Mouse (Mus musculus) thymus, postnatal 4 days (tissue): ENCODE results near the gene Arfip1.

Experiments used
- DNase-seq: peaks from one replicate; pipeline ENCODE4 v3.0.0; 2021

Gene Arfip1

DNA sequence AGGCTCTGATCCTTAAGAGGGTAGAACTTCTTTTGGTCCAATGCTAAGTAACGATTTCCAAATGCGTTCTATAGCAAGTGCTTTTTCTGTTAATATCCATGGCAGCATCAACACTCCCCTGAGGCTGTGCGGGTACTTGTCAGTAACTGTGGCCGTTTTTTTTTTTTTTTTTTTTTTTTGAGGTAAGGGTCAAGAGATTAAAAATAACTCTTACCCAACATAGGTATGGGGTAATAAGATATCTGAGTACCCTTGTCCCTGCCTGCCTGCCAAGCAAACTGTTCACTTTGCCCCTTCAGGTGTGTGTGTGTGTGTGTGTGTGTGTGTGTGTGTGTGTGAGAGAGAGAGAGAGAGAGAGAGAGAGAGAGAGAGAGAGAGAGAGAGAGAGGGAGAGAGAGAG lies 98.1 kb downstream of the Arfip1 start:
- no peak for DNase-seq

DNA sequence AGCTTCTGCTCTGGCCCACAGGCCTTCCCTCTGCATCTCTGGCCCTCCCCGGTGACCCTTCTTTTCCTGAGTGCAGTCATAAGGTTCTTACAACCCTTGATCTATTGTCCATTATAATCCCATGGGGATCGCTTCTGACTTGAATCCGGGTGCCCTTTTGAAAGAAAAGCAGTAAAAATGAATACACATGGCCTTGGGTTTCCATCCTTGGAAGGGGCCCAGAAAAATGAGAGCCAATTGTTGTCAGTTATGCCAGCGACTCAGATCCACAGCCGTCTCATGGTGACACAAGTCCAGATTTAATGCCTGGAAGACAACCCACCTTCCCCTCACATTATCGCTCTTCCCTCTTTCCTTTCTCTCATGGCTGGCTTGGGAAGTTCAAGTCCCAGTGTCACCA lies 100.3 kb downstream of the Arfip1 start:
- DNase-seq, result no peak

- peak; percentile 19 for DNase-seq
Observed at GRCm38 (mm10) chr3:84481104-84481503, 101.3 kb downstream of the Arfip1 start.

DNA sequence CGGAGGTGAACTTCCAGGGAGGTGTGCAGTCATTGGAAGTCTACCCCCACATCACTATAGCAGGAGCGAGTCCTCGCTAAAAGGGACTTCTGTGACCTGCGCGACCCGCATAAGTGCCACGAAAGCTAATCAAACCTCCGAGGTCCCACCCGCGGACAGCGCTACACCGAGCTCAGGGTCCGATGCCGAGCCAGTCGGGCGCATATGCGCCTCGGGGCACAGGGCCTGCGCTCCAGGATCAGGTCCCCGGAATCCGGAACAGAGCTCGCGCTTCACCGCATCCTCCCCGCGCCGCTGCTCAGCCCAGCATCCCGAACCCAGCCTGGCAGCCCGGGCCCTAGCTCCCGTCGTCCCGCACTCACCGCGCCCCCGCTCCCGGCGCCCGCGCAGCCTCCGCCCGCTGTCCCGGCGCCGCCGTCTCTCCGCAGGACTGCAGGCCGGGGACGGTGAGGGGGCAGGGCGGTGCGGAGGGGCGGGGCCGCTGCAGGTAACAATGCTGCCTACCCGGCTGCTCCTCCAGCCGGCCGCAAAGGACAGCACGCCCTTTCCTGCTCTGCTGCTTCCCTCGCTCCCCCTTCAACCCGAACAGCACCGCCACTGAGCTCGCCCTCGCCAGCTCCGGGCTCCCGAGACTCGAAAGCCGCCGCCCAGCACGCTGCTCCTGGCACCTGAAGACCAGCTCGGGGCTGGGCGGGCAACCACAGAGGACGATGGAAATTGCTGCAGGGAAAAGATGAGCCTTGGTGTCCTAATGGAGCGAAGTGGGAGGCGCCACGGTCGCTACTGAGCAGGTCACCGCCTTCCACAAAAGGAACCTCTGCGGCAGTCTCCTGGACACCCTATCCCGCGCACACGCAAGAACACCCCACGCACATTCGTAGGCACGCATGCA lies 102.2 kb downstream of the Arfip1 start, which contains the start of gene Fhdc1:
Gene Fhdc1, minus strand, starts transcription at position 424 of the 892 bp plus-strand sequence.
- peak; percentile 59 for DNase-seq

- peak; percentile 21 for DNase-seq
Observed at GRCm38 (mm10) chr3:84479293-84480005, 103.0 kb downstream of the Arfip1 start.

- no peak for DNase-seq
Observed at GRCm38 (mm10) chr3:84478896-84479292, 103.5 kb downstream of the Arfip1 start.

GRCm38 (mm10) chr3:84478195-84478594 lies 104.2 kb downstream of the Arfip1 start:
- no peak for DNase-seq

GRCm38 (mm10) chr3:84477498-84477897 lies 104.9 kb downstream of the Arfip1 start:
- no peak for DNase-seq

DNA sequence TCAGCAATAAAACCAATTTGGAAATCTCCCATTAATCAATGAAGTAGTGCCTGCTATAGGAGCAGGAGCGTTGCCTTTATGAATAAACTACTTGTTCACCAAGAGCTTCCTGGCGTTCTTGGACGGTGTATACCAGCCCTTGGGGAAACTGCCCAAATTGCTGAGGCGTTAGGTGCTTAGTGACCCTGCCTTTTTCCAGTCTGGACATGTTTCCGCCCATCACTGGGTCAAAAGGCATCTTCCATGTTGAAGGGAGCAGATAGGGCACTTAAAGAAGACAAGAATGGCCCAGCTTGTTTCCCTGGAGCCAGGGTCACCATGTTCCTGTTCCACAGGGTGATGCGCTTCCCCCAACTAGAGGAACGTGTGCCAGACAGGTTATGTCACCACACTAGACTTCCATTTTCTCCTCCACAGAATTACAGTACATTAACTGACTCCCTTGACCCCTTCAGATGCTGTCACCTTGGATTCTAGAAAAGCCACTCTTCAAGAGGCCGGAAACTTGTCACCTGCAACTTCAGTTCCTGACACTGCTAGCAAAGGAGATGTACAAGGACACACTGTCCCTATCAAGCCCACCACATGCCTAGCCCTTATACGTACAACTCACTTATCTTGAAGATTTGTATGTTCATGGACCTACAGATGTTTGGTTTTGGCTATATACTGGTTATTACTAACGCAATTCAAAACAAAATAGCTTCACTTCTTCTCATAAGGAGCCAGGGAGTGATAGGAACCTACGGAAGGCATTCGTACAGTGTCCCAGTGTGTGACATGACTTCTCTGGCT lies 107.2 kb downstream of the Arfip1 start:
- DNase-seq, result no peak

- DNase-seq, result no peak
Observed at GRCm38 (mm10) chr3:84474398-84474797, 108.0 kb downstream of the Arfip1 start.

DNA sequence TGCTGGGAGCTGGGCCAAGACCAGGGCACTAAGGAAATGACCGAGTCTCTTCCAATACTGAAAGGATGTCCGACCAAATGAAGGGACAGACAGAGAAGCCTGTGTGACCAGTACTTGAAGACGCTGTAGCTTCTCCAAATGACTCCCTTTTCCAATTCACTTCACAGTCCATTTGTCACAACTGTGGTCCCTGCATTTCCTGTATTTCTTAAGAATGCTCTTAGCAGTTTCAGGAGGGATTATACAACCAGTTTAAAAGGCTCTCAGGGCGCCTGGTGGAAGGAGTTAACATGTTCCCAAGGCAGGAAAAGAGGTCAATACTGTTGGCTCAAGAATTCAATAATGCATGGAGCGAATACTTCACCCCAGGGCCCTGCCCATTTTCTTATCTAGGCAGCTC lies 109.5 kb downstream of the Arfip1 start:
- DNase-seq, result no peak

DNA sequence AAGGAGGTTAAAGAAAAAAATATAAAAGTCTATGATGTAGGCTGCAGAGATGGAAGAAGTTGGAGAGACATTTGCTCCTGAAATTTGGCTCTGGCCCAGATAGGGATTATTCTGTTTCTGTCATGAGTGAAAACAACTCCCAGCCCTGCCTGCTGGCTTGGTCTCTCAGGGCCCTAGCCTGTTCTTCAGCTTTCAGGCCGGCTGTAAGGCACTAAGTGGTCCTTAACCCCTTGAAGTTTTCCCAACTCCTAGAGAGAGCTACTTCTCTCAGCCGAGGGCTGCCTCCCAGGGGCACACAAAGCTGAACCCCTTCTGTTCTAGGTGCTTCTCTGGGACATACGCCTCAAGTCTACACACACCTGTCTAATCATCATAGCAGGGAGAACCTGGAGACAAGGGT lies 109.9 kb downstream of the Arfip1 start:
- no peak for DNase-seq

GRCm38 (mm10) chr3:84471146-84471545 lies 111.3 kb downstream of the Arfip1 start:
- no peak for DNase-seq

DNA sequence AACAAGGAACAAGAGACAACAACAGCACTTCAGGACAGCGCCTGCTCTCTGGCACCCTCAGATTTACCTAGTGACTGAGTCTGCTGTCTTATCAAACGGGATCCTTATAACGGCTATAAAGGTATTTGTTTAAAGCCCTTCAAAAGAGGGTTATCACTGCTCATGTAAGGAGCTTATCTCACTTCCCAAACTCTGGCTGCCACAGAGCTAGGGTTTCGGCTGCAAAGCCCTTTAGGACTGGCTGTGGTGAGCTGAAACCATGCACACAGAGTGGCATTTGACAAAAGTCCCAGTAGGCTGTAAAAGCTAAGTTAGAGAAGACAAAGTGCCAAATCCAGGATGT lies 114.3 kb downstream of the Arfip1 start:
- no peak for DNase-seq

DNA sequence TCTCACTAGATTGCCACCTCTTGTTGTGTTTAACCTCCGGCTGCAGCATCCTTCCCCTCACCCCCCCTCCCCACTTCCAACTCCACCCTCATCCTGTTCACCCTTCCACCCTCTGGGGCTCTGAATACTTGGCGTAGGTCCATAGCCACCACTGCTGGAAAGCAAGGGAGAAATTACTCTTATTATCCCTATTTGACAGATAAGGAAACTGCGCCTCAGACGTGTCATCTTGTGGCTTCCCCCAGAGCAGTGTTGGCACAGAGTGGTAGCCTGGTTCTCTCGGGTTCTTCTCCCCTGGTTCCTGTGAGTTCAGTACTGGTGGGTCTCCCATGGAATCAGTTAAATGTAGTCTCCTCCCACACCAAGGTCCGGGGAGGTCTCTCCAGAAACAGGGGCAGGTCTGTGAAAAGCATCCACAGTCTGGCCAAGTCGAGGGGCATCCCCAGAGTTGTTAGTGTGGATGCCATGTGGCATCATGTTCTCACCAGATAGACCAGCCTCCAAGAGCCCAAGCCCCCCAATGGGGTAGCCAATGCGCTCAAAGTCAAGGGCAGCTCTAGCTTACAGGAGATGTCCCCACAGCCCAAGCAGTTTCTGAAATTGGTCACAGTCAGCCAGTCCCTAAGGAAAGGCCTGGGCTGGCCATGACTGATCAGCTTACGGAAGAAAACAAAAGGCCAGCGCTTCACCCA lies 114.9 kb downstream of the Arfip1 start:
- no peak for DNase-seq

GRCm38 (mm10) chr3:84465822-84466500 lies 116.5 kb downstream of the Arfip1 start:
- DNase-seq, result no peak

DNA sequence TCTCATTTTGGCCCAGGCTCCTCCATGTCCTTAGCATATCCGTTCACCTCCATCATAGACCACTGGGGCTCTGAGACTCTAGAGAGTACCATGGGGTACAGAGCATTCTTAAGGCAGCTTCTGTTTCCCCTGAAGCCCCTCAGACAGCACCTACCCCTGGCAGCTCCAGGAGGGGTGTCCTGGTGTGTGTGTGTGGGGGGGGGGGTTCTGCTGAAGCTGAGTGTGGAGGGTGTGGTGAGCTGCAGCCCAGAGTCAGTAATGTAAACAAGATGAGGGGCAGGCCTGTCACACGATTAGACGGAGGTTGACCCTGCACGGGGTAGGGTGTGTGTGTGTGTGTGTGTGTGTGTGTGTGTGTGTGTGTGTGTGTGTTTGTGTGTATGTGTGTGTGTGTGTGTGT lies 120.7 kb downstream of the Arfip1 start:
- DNase-seq, result no peak

GRCm38 (mm10) chr3:84460952-84461351 lies 121.5 kb downstream of the Arfip1 start:
- peak; percentile 25 for DNase-seq

DNA sequence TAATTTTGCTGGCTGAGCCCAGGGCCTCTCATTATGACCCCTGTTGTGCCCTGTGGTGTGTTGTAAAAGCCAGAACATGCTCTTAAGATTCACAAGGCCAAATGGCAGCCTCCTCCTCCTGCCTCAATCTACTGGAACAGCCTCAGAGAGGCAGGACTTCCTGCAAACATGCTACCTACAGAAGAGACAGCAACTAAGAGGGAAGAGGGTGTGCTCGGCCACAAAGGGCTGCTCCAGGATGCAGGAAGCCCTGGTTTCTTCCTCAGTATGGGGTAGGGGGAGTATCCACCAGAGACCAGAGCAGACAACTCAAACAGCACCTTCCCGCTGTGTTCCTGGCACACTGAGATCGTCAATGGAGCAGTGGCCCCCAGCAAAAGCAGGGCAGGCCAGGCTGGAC lies 121.9 kb downstream of the Arfip1 start:
- peak; percentile 11 for DNase-seq

- no peak for DNase-seq
Observed at GRCm38 (mm10) chr3:84455733-84456417, 126.5 kb downstream of the Arfip1 start.

DNA sequence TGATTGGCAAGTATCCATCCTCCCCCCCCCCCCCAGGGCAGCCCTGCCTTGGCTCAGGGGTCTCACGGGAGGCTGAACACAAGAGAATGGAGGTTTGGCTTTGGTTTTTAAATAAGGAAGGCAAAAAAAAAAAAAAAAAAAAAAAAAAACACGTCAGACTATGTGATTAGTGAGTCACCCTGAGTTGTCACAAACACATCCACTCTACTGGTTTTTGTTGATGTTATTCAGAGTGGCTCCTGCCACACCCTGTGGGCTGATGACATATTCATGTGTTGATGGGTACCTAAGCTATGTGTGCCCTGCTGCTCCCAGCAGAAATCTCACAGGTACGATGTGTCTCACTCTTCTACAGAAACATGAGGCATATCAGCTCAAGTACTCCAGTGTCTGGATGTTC lies 131.8 kb downstream of the Arfip1 start:
- DNase-seq, result no peak

- DNase-seq, result no peak
Observed at GRCm38 (mm10) chr3:84449015-84449414, 133.4 kb downstream of the Arfip1 start.
